ENCODE assay signal across 23 mouse cellular contexts in genomic region chr17:75467526-75467925, GRCm38 (mm10). TPM values are rescaled to one million over a fixed set of nuclear protein-coding genes. Genes with fewer than 3 reads are reported as not detected.
DNase-seq lines count a peak whose midpoint lies in the region; TF ChIP-seq lines count a peak whose summit lies in the region.
"Had no signal": no experiment of that assay in that cellular context is flagged by ENCODE, and none has a peak within 500 bp of the region (broad histone marks: within the 10 kb centered on the region; RNA-seq: fewer than 3 reads in every experiment).

No protein-coding gene starts in this region.

- H3K9ac ChIP-seq in CH12.LX (ENCODE audit: insufficient read depth, low read depth): peak overlapping the region; percentile 88
- H3K9ac ChIP-seq: embryonic facial prominence, embryonic 12.5 days; forebrain, embryonic 13.5 days; forebrain, embryonic 15.5 days; forebrain, postnatal 0 days had no signal

- H3K27ac ChIP-seq in layer of hippocampus, adult 2 months: peak overlapping the region; percentile 74
- peak overlapping the region; percentile 78 for H3K27ac ChIP-seq in CH12.LX (ENCODE audit: insufficient read depth, low read depth)
- no peak overlapping the region for H3K27ac ChIP-seq in kidney, adult 2 months (ENCODE audit: insufficient read depth, low read depth, low read length)
- H3K27ac ChIP-seq: embryonic facial prominence, embryonic 10.5 days; embryonic facial prominence, embryonic 12.5 days; forebrain, embryonic 13.5 days; forebrain, embryonic 15.5 days had no signal

- dilution Hi-C loops in CH12.LX (cut with MboI; ENCODE audit: extremely low pct_ligation_motif_present, extremely low pct_unique_long_range_greater_than_20kb, low sequenced_read_pairs): no loop called here

- peaks cover 0 to 12% of the 10 kb centered on the region in 2 experiments for H3K36me3 ChIP-seq in CH12.LX (replicated peaks in 1 of 2; ENCODE audit: control insufficient read depth in 1 of 2, insufficient read depth in 1 of 2, low read length in 1 of 2)
- H3K36me3 ChIP-seq in kidney, adult 2 months (ENCODE audit: control insufficient read depth, insufficient read depth, low read length): no peaks in the 10 kb centered on the region
- H3K36me3 ChIP-seq: embryonic facial prominence, embryonic 10.5 days; embryonic facial prominence, embryonic 12.5 days; forebrain, embryonic 15.5 days had no signal

- no peak for DNase-seq in layer of hippocampus, adult 2 months (ENCODE audit: low spot score in 2 of 2)
- DNase-seq in layer of hippocampus, adult 18-20 months (ENCODE audit: low spot score in 2 of 2): no peak
- peak; percentile 68 for DNase-seq in 3T3-L1 (ENCODE audit: low read depth, low spot score)
- DNase-seq in CH12.LX (ENCODE audit: extremely low read depth): no peak
- peak; percentile 14 for DNase-seq in large intestine, adult 2 months (ENCODE audit: low read depth, low spot score)
- DNase-seq in adipocyte (ENCODE audit: low spot score): no peak
- DNase-seq in kidney, adult 2 months: no peak
- DNase-seq: adrenal gland, adult 2 months; adrenal gland, postnatal 10 days; adrenal gland, postnatal 25 days; cerebellum, adult 11 months; cerebellum, adult 18-20 months; cerebellum, adult 8-10 months; cerebellum, adult 9-11 months; cerebellum, postnatal 14 days; cerebellum, postnatal 36 days; forebrain, postnatal 0 days had no signal

- TF ChIP-seq RAD21 in CH12.LX (IDR thresholded peaks at IDR 0.05; ENCODE audit: low read depth, low read length): no peak

- H3K27me3 ChIP-seq in CH12.LX (replicated peaks): no peaks in the 10 kb centered on the region
- H3K27me3 ChIP-seq in kidney, adult 2 months (replicated peaks; ENCODE audit: control insufficient read depth, insufficient read depth, low read length): no peaks in the 10 kb centered on the region
- H3K27me3 ChIP-seq: embryonic facial prominence, embryonic 12.5 days; forebrain, embryonic 13.5 days; forebrain, embryonic 15.5 days; Patski had no signal

- in situ Hi-C loops in CH12.LX (cut with MboI; ENCODE audit: low pct_ligation_motif_present, low pct_unique_long_range_greater_than_20kb, low sequenced_read_pairs): loop anchor here (5.0 kb wide), 1 partner anchor 40 kb away; no protein-coding TSS in a partner anchor

- H3K4me2 ChIP-seq in CH12.LX (ENCODE audit: insufficient read depth, low read depth, poor library complexity, severe bottlenecking): peak overlapping the region; percentile 100
- H3K4me2 ChIP-seq: embryonic facial prominence, embryonic 12.5 days; forebrain, embryonic 13.5 days; forebrain, embryonic 15.5 days had no signal

- no peak overlapping the region for H3K4me3 ChIP-seq in layer of hippocampus, adult 2 months
- H3K4me3 ChIP-seq in CH12.LX (replicated peaks in 1 of 3; ENCODE audit: low read depth in 2 of 3, low read length in 2 of 3, poor library complexity in 1 of 3): peak overlapping the region; percentile 54 to 83 (median 70)
- H3K4me3 ChIP-seq in kidney, adult 2 months (ENCODE audit: insufficient read depth, low read depth, low read length): no peak overlapping the region
- H3K4me3 ChIP-seq: embryonic facial prominence, embryonic 10.5 days; embryonic facial prominence, embryonic 12.5 days; forebrain, embryonic 13.5 days; forebrain, embryonic 15.5 days had no signal

- H3K9me3 ChIP-seq in CH12.LX (replicated peaks; ENCODE audit: low read length): no peaks in the 10 kb centered on the region
- H3K9me3 ChIP-seq: embryonic facial prominence, embryonic 10.5 days; embryonic facial prominence, embryonic 12.5 days; forebrain, embryonic 13.5 days; forebrain, embryonic 15.5 days had no signal

- no peak for TF ChIP-seq EP300 in CH12.LX (IDR thresholded peaks at IDR 0.05; ENCODE audit: low read length)

- H3K79me2 ChIP-seq in CH12.LX (replicated peaks; ENCODE audit: control insufficient read depth, extremely low read depth, insufficient read depth, poor library complexity, severe bottlenecking): peaks cover 56% of the 10 kb centered on the region

- TF ChIP-seq CTCF in layer of hippocampus, adult 2 months (conservative IDR thresholded peaks at IDR 0.05): no peak
- TF ChIP-seq CTCF in CH12.LX (conservative IDR thresholded peaks at IDR 0.05 in 1 of 2, IDR thresholded peaks at IDR 0.05 in 1 of 2; ENCODE audit: low read depth in 2 of 2, low read length in 2 of 2): no peak
- no peak for TF ChIP-seq CTCF in kidney, adult 2 months (conservative IDR thresholded peaks at IDR 0.05; ENCODE audit: insufficient read depth, insufficient read length, low read depth, low read length)

- no peak for TF ChIP-seq POLR2A in CH12.LX (IDR thresholded peaks at IDR 0.05; ENCODE audit: low read depth, low read length)
- TF ChIP-seq POLR2A in kidney, adult 2 months (IDR thresholded peaks at IDR 0.05; ENCODE audit: low read depth, low read length): no peak

- WGBS in large intestine, adult 2 months: 46% methylated on average over 2 of the region's 2 CpGs
- WGBS in kidney, adult 2 months: 81% methylated on average over 2 of the region's 2 CpGs

- peaks cover 13 to 49% of the 10 kb centered on the region in 2 experiments for H3K4me1 ChIP-seq in CH12.LX (ENCODE audit: control insufficient read depth in 1 of 2, insufficient read depth in 2 of 2)
- H3K4me1 ChIP-seq in kidney, adult 2 months (ENCODE audit: control insufficient read depth, insufficient read depth, low read length): peaks cover 6% of the 10 kb centered on the region; the same call in 1 of the 2 replicates

TF ChIP-seq in CH12.LX, 34 proteins besides CTCF, POLR2A, EP300 and RAD21:
- no peak for TF ChIP-seq RCOR1 (conservative IDR thresholded peaks at IDR 0.05; ENCODE audit: low read depth, low read length)
- no peak for TF ChIP-seq ZC3H11A (IDR thresholded peaks at IDR 0.05; ENCODE audit: low read depth, low read length)
- TF ChIP-seq SMC3 (IDR thresholded peaks at IDR 0.05; ENCODE audit: low read depth, low read length): no peak
- no peak for TF ChIP-seq SIN3A (IDR thresholded peaks at IDR 0.05; ENCODE audit: low read length)
- TF ChIP-seq USF1 (IDR thresholded peaks at IDR 0.05; ENCODE audit: low read depth, low read length): no peak
- TF ChIP-seq TCF12 (IDR thresholded peaks at IDR 0.05; ENCODE audit: low read depth, low read length): no peak
- no peak; the same call in 1 of the 2 replicates for TF ChIP-seq ELF1 (IDR thresholded peaks at IDR 0.05; ENCODE audit: low read depth, low read length)
- TF ChIP-seq JUN (IDR thresholded peaks at IDR 0.05; ENCODE audit: insufficient read depth, low read depth, low read length): no peak
- no peak for TF ChIP-seq MXI1 (IDR thresholded peaks at IDR 0.05; ENCODE audit: low read depth, low read length)
- no peak for TF ChIP-seq MAFK (IDR thresholded peaks at IDR 0.05; ENCODE audit: insufficient replicate concordance, low read length)
- TF ChIP-seq PAX5 (IDR thresholded peaks at IDR 0.05; ENCODE audit: low read length): no peak
- no peak for TF ChIP-seq ETS1 (conservative IDR thresholded peaks at IDR 0.05; ENCODE audit: low read depth, low read length)

RNA-seq across cellular contexts. Expression of gene Rasgrp3, which starts 31.8 kb away (rescaled TPM):
- 10 to 100 TPM in 1 of 2 experiments, 1 to 10 TPM in 1; 8.3 to 10.5 TPM for total RNA-seq in layer of hippocampus, adult 2 months (2021)
- total RNA-seq in layer of hippocampus, adult 18-20 months (2021): 10 to 100 TPM in 1 of 2 experiments, 1 to 10 TPM in 1; 8.9 to 13.6 TPM
- total RNA-seq in CH12.LX (2012; rRNA removed): 79.6 and 115 TPM in 2 replicates
- 164 and 166 TPM in 2 replicates for total RNA-seq in CH12.LX (2014; rRNA removed)
- 161 and 162 TPM in 2 replicates for polyA plus RNA-seq in CH12.LX (2012; ENCODE audit: insufficient read length, low read depth)
- 1.6 and 2.5 TPM in 2 replicates for polyA plus RNA-seq in large intestine, adult 2 months (2012; rRNA removed)
- polyA plus RNA-seq in kidney, adult 2 months (2012; rRNA removed): 4.8 and 9.2 TPM in 2 replicates
- total RNA-seq: MEL had no signal

Comparison
In these comparisons a context has a peak if more than half of its experiments do, and no peak if none do; other contexts are left out.
1. DNase-seq: peak in 3T3-L1 (single experiment) and large intestine, adult 2 months (single experiment); none in layer of hippocampus, adult 2 months (0 of 2), layer of hippocampus, adult 18-20 months (0 of 2), CH12.LX (single experiment), adipocyte (single experiment) and kidney, adult 2 months (single experiment).
2. H3K4me3 ChIP-seq: peak in CH12.LX (3 of 3); none in layer of hippocampus, adult 2 months (single experiment) and kidney, adult 2 months (single experiment).
3. RNA of gene Rasgrp3, which starts 31.8 kb away (total RNA-seq): 79.6 to 166 TPM in CH12.LX; 8.9 to 13.6 TPM in layer of hippocampus, adult 18-20 months and 8.3 to 10.5 TPM in layer of hippocampus, adult 2 months; every median in the first group is over 4 times any median in the second.